Mouse (Mus musculus): ENCODE results near the gene Bean1.

DNA sequence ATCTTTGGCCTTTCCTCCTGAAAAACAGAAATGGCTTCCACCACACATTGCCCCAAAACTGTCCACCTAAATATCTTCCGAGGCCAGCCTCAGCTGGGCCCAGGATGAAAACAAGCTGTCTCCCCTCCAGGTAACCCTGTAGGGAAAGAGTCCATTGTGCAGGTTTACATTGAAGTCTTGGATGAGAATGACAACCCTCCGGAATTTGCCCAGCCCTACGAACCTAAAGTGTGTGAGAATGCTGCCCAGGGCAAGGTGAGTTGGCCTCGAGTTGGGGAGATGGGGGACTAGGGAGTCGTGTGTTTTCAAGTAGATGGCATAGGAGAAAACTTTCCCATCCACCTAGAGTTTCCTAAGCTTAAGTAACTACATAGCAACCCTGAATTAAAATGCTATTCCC is 32.6 kb upstream of the Bean1 start:
- TF ChIP-seq GATA1 (IDR thresholded peaks at IDR 0.05; ENCODE audit: low read length): no peak
- TF ChIP-seq TAL1 (IDR thresholded peaks at IDR 0.05; ENCODE audit: low read length): no peak

Measured in erythroblast, embryonic 14.5 days (primary cell).